Mouse (Mus musculus) 3134 (cell line): Measurements from ENCODE around the gene Slc12a5.

Source experiments
- DNase-seq: peaks from one replicate; pipeline ENCODE4 v3.0.0-alpha.2; 2011; ENCODE audit warnings: low spot score; ENCODE audit not compliant: insufficient read length; ENCODE audit errors: extremely low read depth

Slc12a5 gene

GRCm38 (mm10) chr2:164960716-164961441 lies at the start of gene Slc12a5:
Gene Slc12a5 (plus strand): TSS chr2:164960802.
- no peak for DNase-seq

- peak; percentile 93 for DNase-seq
These were observed 49.2 kb upstream of the Slc12a5 start, which contains the start of gene Zfp335 for GRCm38 (mm10) chr2:164911086-164912048. Gene Zfp335 (minus strand): TSS chr2:164911757.

GRCm38 (mm10) chr2:164912151-164912550 lies 48.5 kb upstream of the Slc12a5 start:
- no peak for DNase-seq

GRCm38 (mm10) chr2:164912749-164913427 lies 47.7 kb upstream of the Slc12a5 start:
- no peak for DNase-seq

- no peak for DNase-seq
These were observed 47.2 kb upstream of the Slc12a5 start for GRCm38 (mm10) chr2:164913428-164913786.

GRCm38 (mm10) chr2:164916820-164917219 lies 43.8 kb upstream of the Slc12a5 start:
- no peak for DNase-seq

GRCm38 (mm10) chr2:164917371-164917770 lies 43.2 kb upstream of the Slc12a5 start:
- no peak for DNase-seq

- DNase-seq = no peak
These were observed 42.3 kb upstream of the Slc12a5 start for GRCm38 (mm10) chr2:164918325-164918724.

- DNase-seq = no peak
These were observed 38.6 kb upstream of the Slc12a5 start for GRCm38 (mm10) chr2:164921984-164922383.

GRCm38 (mm10) chr2:164923291-164923690 lies 37.3 kb upstream of the Slc12a5 start:
- DNase-seq = no peak

GRCm38 (mm10) chr2:164924100-164924857 lies 36.3 kb upstream of the Slc12a5 start:
- DNase-seq = peak; percentile 68

- no peak for DNase-seq
These were observed 29.7 kb upstream of the Slc12a5 start for GRCm38 (mm10) chr2:164930706-164931581.

GRCm38 (mm10) chr2:164933534-164933933 lies 27.1 kb upstream of the Slc12a5 start:
- no peak for DNase-seq

GRCm38 (mm10) chr2:164935991-164936390 lies 24.6 kb upstream of the Slc12a5 start:
- DNase-seq = no peak

GRCm38 (mm10) chr2:164938146-164939091 lies 22.2 kb upstream of the Slc12a5 start:
- DNase-seq = no peak

GRCm38 (mm10) chr2:164939106-164939505 lies 21.5 kb upstream of the Slc12a5 start:
- DNase-seq = no peak

- no peak for DNase-seq
These were observed 20.3 kb upstream of the Slc12a5 start, which contains the start of gene Mmp9 for GRCm38 (mm10) chr2:164940140-164940830. Gene Mmp9 (plus strand): TSS chr2:164940780.
